Mouse (Mus musculus) layer of hippocampus, postnatal 14 days (tissue): ENCODE results near the gene Rgl1. TPM values are rescaled to one million over a fixed set of nuclear protein-coding genes. Genes with fewer than 3 reads are reported as not detected.
A peak's percentile ranks its signal among the peaks of the same experiment; 100 is the strongest.

Experiments used
- DNase-seq, 2 experiments: peaks; one replicate each; pipeline ENCODE4 v3.0.0; 2021 to 2022; ENCODE audit warnings: low spot score in 2 of 2, mixed read lengths in 1 of 2
- total RNA-seq, 2 experiments: library from RNA; stranded (reverse); gene quantifications; 2 replicates each; pipeline ENCODE4 v1.2.3; 2021

The Rgl1 gene
- total RNA-seq, 2 experiments from 2014 or later: 78.7 to 79.5 TPM

DNA sequence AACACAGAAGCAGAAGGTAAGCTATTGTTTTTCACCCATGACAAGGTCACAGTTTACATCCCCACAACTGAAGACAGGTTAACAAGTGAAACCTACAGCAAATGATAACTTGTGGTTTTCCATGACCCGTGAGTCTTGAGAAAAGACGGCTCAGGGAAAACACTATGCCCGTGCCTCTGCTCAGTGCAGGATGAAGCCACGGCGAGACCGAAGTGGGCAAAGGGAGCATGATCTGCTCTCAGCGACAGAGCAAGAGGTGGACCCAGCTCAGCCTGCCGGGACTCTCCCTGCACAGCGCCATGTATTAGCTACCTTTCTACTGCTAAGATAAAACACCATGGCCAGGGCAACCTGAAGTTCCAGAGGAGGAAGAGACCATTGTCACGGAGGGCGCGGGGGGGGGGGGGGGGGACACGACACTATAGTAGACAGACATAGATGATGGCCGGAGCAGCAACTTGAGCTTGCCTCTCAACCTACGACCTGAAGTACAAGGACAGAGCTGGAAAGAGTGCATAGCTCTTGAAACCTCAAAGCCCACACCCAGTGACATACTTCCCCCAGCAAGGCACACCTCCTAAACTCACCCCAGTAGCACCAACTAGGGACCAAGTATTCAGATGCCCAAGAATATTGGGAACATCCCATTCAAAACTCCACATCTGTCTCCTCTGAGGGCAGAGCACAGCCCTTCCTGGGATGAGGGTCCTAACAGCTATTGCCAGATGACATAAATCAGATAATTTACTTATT lies 174.2 kb downstream of the Rgl1 start:
- DNase-seq: no peak

DNA sequence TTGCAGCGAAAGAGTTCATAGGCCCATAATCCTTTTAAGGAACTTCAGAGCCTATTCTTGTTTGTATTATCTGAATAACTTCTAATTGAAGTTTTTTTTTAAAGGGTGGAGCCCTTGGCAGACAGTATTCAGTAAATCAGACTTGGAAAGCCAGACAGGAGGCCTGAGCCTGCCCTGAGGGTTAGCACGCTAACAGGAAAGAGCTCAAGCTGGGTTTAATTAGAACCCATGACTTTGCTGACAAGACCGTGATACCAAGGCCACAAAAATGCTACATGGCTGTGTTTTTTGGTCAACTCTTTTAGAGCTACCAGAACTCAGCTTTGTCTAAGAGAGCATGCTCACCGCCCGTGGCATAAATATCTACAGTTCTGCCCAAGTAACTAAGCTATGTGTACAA lies 175.8 kb downstream of the Rgl1 start:
- no peak for DNase-seq

DNA sequence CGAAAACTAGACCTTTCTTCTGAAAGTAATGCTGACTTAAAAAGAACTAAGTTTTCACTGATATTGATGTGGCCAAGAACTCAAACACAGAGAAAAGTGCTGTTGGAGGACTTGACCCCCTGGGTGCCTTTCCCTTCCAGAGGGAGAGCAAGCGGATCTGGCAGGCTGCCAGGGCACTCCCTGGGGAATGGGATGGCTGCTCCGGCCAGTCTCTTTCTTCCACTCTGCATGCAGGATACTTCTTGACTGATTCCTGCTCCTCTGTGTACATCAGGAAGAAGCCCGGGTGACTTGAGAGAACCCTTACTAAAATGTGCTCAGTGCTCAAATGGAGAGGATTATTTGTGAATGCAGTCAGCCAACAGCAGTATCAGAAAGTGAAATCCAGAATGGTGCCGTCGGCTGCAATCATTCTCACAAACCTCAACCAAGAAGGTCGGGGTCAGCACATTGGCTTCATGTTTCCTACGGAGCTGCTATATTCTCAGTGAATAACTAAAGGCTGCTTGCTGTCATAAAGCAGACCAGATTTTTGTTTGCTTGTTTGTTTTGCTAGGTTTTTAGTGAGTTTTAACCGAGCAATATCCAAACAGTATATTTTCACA lies 176.7 kb downstream of the Rgl1 start:
- no peak for DNase-seq

DNA sequence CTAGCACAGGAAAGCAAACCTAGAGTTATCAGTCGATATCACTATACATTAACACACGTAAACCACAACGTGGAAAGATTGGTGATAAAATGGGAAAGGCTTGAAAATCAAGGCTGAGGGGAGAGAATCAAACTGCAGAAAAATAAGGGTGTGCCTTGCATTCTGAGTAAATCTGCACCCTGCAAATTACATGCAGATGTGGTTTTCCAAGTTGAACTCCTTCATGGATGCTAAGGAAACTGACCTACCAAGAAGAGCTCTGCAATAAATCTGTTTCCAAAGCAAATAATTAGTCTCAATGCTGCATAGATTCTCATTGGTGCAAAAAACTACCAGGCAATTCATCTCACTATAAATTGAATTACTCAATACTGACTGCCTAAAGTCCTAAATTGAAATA lies 178.7 kb downstream of the Rgl1 start:
- no peak for DNase-seq

DNA sequence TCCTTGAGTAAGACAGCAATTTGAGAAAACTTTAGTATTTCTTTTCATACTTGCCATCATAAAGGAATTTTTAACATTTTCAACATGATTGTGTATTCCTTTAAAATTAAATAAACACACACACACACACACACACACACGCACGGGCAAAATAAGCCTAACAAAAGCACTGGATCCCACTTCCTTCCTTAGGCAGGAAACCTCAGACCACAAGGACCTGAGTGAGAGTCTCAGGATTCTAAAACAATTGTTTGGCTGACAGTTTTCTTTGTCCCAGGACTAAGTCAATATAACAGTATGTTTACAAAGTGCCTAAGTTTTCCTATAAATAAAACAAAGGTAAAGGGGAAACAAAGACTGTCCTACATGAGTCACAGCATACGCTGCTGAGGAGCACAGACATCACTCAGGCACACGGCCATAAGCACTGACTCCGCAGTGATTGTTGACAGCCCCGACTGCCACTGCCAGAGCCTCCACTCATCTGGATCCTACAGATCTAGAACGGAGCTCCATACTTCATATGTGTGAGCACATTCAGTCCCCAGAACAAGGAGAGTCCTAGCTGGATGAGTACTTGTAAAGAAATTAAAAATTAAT lies 180.7 kb downstream of the Rgl1 start:
- no peak for DNase-seq

DNA sequence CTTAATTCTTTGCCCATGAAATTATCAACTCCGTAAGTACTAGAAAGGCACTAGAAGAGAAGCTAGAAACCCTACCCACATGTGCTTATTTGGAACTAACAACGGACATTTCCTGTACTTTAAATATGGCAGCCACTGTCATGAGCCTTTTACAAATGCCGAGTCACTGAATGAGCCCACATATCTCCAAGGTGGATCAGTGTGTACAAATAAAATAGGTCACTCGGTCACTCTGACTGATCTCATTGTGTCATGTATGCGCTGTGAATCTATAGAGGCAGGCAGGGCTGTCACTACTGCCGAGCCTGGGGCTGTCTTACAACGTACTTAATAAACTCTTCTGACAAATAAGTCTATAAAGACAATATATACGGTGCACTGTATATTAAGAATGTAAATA lies 181.2 kb downstream of the Rgl1 start:
- no peak for DNase-seq

DNA sequence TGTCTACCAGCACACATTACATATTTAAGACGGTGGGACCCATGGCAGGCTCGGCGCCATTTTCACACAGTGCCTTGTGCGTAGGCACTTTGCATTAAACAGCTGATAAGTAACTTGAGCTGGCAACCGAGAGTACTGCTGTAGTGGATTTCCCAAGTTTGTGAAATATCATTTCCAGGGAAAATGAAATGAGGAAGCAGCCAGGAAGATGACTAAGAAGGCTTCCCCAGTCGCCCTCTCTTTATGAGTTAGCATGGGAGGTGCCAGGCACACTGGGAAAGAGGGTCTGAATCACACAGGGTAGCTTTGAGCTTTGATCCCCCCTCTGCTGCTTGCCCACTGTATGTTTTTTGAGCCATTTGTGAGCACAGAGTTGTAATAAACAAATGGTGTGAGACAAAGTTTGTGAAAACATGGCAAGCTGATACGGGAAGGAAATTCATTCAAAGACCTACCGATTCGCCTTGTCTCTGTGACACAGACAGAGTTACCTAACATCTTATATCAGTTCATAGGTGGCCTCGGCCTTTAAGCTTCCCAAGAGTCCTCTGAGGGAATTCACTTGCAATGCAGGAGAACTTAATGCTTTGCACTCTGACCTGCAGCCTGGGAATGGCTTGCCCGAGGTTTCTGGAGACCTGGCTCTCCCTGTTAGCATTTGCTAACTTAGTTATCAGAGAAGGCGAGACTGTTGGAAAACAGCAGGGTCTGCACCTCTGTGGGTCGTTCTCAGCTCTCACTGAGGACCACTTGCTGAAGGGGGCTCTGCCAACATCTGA lies 184.8 kb downstream of the Rgl1 start:
- DNase-seq: no peak

DNA sequence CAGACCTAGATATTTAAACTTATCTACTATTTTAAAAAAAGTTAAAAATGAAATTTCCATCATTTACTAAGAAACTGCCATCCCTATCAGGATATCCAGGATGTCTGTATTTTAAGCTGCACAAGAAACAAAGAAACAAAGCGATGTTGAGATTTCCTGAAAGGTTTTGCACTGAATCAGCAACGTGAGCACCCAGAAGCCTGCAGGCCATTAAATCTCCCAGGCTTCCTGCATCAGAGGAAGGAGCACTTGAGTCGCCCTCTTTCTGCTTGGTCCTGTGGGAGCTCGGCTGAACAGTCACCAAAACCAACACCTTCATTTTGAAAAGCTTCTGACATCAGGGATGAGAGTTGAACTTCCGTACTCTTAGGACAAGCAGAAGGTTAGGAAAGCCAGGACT lies 187.2 kb downstream of the Rgl1 start:
- DNase-seq: no peak

DNA sequence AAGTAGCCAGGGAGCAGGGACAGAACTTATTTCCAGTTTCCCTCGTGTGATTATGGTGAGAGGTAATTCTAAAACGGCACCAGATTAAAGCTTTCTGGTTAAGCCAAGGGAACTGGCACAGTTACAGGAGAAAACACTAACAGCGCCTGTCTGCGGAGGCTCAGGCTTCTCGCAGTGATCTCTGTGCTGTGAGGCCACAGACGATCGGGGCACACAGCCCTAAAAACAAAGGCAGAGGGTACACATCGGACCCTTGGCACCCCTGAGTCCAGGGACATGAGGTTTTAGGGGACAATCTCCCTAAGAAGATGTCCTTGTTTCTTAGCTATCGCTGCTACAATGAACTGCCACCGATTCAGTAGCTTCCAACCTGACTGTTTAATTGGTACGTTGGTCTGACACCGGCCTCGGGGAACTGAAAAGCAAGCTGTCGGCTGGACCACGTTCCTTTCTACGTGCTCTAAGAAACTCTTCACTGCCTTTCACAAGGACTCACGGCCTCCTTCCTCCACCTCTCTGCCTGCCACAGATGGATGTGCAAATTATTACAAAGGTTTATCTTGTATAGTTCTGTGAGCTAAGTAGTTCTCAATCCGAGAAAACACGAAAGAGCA lies 187.9 kb downstream of the Rgl1 start:
- peak in 1 of 2 experiments; percentile 29 for DNase-seq

DNA sequence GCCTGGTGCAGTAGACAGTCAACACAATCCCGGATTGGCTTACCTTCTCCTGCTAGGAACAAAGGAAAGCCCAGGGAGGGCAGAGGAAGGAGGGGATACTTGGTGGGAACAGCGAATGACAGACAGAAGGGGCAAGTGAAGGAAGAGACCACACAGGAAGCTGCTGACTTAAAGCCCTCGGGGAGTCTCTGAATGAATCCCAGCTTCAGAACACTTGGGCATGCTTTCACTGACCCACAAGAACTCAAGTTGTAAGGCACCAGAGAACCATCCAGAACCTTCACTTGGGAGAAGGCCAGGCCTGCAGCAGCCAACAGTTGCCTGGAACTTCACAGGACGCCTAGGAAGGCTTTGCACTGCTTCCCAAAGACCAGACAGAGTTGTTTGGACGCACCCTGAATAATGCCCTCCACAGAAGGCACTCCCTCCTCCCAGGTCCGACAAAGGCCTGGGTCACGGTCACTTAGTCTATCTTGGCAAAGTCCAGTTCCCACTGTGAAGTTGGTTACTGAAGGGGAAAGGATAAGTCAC lies 189.5 kb downstream of the Rgl1 start:
- no peak for DNase-seq

DNA sequence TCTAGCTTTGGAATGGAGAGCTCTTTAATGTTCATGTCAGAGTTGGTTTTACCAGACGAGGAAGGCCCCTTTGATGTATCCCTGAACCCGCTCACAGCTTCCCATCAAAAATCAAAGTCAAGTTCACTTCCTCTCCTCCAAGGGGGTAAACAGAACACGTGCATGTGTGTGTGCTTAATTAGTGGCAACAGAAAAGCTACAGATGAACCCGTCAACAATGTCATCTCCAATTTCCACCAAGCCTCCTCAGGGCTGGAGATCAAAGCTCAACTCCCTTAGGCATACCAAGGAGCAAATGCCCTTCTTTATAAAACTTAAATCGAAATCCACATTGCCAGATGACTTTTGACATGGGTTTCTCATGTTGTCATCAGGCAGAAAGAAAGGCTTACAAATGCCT lies 191.1 kb downstream of the Rgl1 start:
- DNase-seq: no peak

DNA sequence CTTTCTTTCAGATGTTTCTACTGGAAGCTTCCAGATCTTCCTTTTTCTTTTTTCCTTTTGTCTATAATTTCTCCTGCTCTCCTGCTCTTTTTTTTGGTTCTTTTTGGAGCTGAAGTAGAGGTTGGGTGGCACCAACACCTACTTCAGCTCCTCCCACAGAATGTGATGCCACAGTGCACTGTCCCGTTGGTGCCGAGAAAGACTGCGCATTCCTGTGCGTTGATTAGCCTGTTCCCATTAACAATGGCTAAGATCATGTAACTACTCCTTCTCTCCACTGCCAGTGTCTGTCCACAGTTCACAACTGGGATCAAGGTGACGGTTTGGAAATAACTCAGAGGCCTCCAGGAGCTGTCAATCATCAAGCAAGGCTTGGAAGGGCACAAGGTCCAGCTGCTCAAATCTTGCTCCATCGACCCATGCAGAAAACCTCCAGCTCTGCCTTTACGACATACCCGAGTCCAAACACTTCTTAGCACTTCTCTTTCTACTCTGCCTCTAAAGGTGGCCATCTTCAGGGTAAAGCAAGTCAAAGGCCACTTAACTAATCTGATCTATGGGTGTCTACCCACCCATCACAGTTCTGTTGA lies 192.6 kb downstream of the Rgl1 start:
- no peak for DNase-seq

DNA sequence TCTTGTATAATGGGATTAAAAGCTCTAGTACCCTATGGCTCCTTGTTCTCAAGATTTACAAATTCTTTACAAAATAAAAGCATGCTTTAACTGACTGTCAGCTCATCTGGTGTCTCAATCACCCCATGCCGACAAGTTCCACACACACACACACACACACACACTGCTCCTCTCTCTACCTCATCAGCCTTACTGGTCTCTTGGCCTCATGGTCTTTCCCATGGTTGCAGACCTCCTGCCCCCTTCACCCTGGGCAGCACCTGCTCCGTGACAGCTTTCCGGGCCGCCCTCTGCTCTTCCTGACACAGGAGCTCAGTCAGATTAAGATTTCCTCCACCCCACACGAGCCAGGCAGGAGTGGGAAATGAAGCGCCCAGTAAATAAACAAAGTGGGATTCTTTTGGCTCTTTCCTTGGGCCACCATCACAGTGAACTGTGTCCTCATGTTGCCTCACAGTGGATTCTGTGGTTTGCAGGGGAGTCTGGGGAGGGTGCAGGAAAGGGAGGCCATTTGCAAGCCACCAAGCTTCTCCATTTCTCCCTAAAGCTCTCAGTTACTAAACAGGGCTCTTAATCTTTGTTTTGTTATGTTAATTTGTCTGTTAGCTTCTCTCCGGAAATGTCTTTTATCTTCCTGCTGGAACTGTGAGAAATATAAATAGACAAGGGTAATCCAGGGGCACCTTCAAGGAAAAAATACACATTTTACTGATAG lies 193.2 kb downstream of the Rgl1 start:
- DNase-seq: no peak

DNA sequence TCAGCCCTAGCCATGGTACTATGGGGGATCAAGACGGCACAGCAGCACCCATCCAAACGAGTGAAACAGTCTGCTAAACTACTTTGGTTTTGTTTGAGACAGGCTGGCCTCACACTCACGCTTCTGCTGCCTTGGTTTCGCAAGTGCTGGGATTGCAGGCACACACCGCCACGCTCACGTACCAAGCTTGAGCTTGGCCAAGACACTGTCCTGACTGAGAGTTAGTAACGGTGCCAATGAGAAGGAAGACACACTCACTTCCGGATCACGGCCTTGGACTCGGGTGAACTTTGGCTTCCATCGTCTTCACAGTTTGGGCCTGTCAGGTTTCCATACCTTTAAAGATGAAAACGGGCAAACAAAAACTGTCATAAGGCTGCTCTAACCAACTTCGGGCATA lies 194.8 kb downstream of the Rgl1 start:
- DNase-seq: no peak

DNA sequence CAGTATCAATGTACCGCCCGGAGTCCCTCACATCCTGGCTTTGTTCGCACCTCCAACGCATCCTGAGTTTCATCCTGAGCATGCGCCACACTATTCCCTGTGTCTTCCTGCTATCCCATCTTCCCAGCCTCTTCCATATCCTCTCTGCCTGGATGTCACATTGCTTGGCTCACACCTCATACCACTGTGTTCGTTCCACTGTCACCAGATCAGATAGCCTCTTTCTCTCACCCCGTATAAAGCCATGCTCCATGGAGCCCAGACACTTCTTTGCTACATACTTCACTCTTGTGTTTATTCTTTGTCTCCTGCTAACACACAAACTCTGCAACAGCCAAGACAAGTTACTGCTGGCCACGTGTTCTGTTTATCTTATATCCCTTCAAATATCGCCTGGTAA lies 195.5 kb downstream of the Rgl1 start:
- no peak for DNase-seq

DNA sequence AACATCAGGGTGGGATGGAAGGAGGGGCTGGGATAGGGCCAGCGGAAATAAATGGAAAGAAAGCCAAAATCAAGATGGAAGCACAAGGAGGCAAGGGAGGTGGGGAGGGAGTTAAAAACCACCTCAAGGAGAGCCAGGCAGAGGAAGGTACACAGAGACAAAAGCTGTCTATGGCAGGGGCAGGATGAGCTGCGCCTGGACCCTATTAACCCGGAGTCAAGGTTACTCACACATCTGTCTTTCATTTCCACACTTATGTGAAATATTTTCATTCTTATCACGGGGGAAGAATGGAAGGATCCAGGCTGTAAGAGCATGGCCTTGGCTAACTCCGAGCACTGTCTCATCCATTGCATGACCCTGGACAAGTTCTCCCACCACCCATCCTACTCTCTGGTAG lies 202.9 kb downstream of the Rgl1 start:
- DNase-seq: no peak

DNA sequence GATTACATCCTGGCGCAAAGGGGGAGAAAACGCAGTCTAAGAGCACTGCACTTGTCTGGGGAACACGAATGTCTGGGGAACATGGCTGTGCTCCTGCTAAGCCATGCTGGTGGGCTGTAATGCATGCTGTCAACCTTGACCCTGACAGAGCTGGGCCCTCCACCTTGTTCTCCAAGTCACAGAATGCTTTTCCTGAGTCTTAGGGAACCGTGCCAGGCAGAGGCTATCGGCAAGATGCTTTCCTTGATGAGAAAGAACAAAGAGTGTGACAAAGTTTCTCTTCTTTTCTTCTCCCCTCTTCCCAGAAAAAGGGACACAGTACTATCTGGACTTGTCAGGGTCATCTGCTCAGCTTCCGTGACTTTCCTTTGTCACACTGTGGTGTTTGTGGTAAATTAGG lies 203.3 kb downstream of the Rgl1 start:
- no peak for DNase-seq

DNA sequence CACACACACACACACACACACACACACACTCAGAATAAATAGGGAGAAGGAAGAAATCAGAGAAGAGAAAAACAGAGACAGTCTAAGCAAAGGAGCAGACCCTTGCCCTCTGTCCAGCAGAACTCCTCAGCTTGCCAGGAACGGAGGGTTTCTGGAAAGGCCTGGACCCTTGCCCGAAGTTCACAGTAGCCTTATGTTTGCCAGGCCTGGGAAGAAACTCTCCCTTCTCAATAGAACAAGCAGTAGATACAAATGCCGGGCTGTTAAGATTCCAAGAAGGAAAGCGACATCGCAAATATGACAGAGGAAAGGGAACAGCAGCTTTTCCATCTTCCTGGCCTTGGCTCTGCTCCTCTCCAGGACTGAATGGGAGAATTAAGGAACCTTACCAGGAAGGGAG lies 205.7 kb downstream of the Rgl1 start:
- peak; percentile 56 to 82 for DNase-seq

DNA sequence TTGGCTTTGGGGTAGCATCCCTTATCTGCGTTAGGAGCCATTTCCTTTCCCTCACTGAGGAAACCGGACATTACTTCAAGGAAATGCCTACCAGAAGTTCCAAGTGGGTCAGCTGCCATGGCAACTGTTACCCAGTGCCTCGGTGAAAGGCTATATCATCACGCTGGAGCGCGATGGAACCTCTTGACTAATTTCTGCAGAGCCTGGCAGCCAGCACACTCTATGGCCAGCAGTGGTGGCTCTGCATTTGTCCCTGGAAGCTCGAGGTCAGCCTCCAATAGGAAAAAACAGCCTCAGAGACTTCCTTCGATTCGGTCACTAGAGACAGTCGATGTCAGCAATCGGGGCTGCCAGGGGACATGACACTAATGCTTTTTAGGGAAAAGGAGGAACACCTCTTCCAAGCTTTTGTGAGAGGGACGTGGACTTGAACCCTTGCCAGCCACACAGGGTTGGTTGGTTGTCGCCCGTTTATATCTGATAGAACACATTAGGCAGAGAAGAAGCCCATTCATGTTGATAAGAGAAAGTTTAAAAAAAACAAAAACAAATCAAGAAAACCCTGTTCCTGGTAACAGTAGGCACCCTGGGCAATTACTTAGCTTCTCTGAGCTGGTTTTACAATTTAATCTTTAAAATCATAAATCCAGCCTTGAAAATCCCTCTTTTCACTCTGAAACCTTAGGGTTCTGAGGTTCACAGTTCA lies 209.4 kb downstream of the Rgl1 start:
- DNase-seq: no peak
